Mouse (Mus musculus): ENCODE results near the gene Upk2. TPM values are rescaled to one million over a fixed set of nuclear protein-coding genes. Genes with fewer than 3 reads are reported as not detected.

The Upk2 gene
- polyA plus RNA-seq, 1 experiment, result 1.4 TPM

- Histone ChIP-seq H3K4me3 (ENCODE audit: low read depth, low read length) (peak overlapping the region; percentile 96), H3K27ac (ENCODE audit: insufficient read depth, low read depth, low read length) (peak overlapping the region; percentile 82), H3K36me3 (ENCODE audit: control insufficient read depth, insufficient read depth, low read length) (no peaks in the 10 kb centered on the region), H3K27me3 (ENCODE audit: control insufficient read depth, insufficient read depth, low read length) (no peaks in the 10 kb centered on the region), H3K4me1 (ENCODE audit: control insufficient read depth, insufficient read depth, insufficient read length, low read length) (peaks cover 51% of the 10 kb centered on the region)
- TF ChIP-seq POLR2A (IDR thresholded peaks at IDR 0.05; ENCODE audit: low read depth, low read length) (no peak), CTCF (IDR thresholded peaks at IDR 0.05; ENCODE audit: extremely low read depth, insufficient read length, insufficient replicate concordance, low read depth, low read length) (no peak)
- 7% methylated on average over 7 of the region's 7 CpGs for WGBS
These were observed 29.7 kb upstream of the Upk2 start for GRCm38 (mm10) chr9:44484311-44485104.

DNA sequence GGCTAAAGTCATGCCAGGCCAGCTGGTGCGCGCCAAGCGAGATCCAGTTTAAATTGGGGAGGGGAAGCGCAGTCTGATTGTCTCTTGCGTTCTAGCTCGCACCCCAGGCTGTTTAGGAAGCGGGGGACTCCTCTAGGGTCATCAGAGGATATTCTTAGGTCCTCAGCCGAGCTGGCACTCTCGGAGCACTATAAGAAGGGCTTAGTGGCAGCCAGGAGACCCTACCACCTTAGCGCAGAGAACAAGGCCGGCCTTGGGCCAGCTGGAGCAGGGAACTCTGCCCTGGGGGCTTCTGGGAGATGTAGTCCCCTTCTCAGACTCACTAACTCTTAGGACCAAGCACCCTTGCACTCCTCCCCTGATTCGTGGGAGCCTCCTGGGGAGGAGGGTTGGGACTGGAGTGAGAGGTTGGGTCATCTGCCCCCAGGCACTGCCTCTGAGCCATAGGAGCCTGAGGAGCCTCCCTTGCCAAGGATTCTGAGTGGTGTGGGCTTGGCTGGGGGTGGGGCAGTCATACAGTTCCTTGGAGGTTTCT is 28.8 kb upstream of the Upk2 start:
- H3K4me3 ChIP-seq (ENCODE audit: low read depth, low read length), result peak overlapping the region; percentile 96
- no peaks in the 10 kb centered on the region for H3K36me3 ChIP-seq (ENCODE audit: control insufficient read depth, insufficient read depth, low read length)
- WGBS, result 0% methylated on average over 12 of the region's 12 CpGs
- H3K27ac ChIP-seq (ENCODE audit: insufficient read depth, low read depth, low read length), result peak overlapping the region; percentile 82
- peaks cover 43% of the 10 kb centered on the region for H3K4me1 ChIP-seq (ENCODE audit: control insufficient read depth, insufficient read depth, insufficient read length, low read length)
- no peaks in the 10 kb centered on the region for H3K27me3 ChIP-seq (ENCODE audit: control insufficient read depth, insufficient read depth, low read length)
- TF ChIP-seq POLR2A (IDR thresholded peaks at IDR 0.05; ENCODE audit: low read depth, low read length) (no peak), CTCF (IDR thresholded peaks at IDR 0.05; ENCODE audit: extremely low read depth, insufficient read length, insufficient replicate concordance, low read depth, low read length) (no peak)

GRCm38 (mm10) chr9:44483041-44483509 is 28.3 kb upstream of the Upk2 start:
- Histone ChIP-seq H3K27ac (ENCODE audit: insufficient read depth, low read depth, low read length) (peak overlapping the region; percentile 82), H3K4me3 (ENCODE audit: low read depth, low read length) (peak overlapping the region; percentile 96), H3K36me3 (ENCODE audit: control insufficient read depth, insufficient read depth, low read length) (no peaks in the 10 kb centered on the region), H3K27me3 (ENCODE audit: control insufficient read depth, insufficient read depth, low read length) (no peaks in the 10 kb centered on the region), H3K4me1 (ENCODE audit: control insufficient read depth, insufficient read depth, insufficient read length, low read length) (peaks cover 37% of the 10 kb centered on the region)
- TF ChIP-seq CTCF (IDR thresholded peaks at IDR 0.05; ENCODE audit: extremely low read depth, insufficient read length, insufficient replicate concordance, low read depth, low read length) (no peak), POLR2A (IDR thresholded peaks at IDR 0.05; ENCODE audit: low read depth, low read length) (no peak; the same call in 1 of the 2 replicates)
- under 1% methylated on average over 39 of the region's 39 CpGs for WGBS

- TF ChIP-seq POLR2A (IDR thresholded peaks at IDR 0.05; ENCODE audit: low read depth, low read length) (peak; percentile 82; the same call in 1 of the 2 replicates), CTCF (IDR thresholded peaks at IDR 0.05; ENCODE audit: extremely low read depth, insufficient read length, insufficient replicate concordance, low read depth, low read length) (peak; percentile 52; the same call in 1 of the 2 replicates)
These were observed 27.8 kb upstream of the Upk2 start, which contains the start of gene Bcl9l for GRCm38 (mm10) chr9:44482552-44482951. TSS of gene Bcl9l (plus strand) at chr9:44482825.

GRCm38 (mm10) chr9:44482112-44482511 is 27.3 kb upstream of the Upk2 start:
- Histone ChIP-seq H3K27me3 (ENCODE audit: control insufficient read depth, insufficient read depth, low read length) (no peaks in the 10 kb centered on the region), H3K36me3 (ENCODE audit: control insufficient read depth, insufficient read depth, low read length) (no peaks in the 10 kb centered on the region), H3K4me1 (ENCODE audit: control insufficient read depth, insufficient read depth, insufficient read length, low read length) (peaks cover 32% of the 10 kb centered on the region), H3K4me3 (ENCODE audit: low read depth, low read length) (peak overlapping the region; percentile 96), H3K27ac (ENCODE audit: insufficient read depth, low read depth, low read length) (peak overlapping the region; percentile 32; the same call in 1 of the 2 replicates)
- 19% methylated on average over 3 of the region's 3 CpGs for WGBS
- TF ChIP-seq POLR2A (IDR thresholded peaks at IDR 0.05; ENCODE audit: low read depth, low read length) (no peak), CTCF (IDR thresholded peaks at IDR 0.05; ENCODE audit: extremely low read depth, insufficient read length, insufficient replicate concordance, low read depth, low read length) (no peak)

More at GRCm38 (mm10) chr9:44482552-44482951, 27.8 kb upstream of the Upk2 start, which contains the start of gene Bcl9l:
- peak within 1 kb of the TSS; percentile 96 for H3K4me3 ChIP-seq (ENCODE audit: low read depth, low read length)
- peaks cover 32% of the 10 kb centered on the region for H3K4me1 ChIP-seq (ENCODE audit: control insufficient read depth, insufficient read depth, insufficient read length, low read length)
- no peaks in the 10 kb centered on the region for H3K36me3 ChIP-seq (ENCODE audit: control insufficient read depth, insufficient read depth, low read length)
- 3% methylated on average over 27 of the region's 31 CpGs for WGBS
- no peaks in the 10 kb centered on the region for H3K27me3 ChIP-seq (ENCODE audit: control insufficient read depth, insufficient read depth, low read length)
- peak within 1 kb of the TSS; percentile 82 for H3K27ac ChIP-seq (ENCODE audit: insufficient read depth, low read depth, low read length)

DNA sequence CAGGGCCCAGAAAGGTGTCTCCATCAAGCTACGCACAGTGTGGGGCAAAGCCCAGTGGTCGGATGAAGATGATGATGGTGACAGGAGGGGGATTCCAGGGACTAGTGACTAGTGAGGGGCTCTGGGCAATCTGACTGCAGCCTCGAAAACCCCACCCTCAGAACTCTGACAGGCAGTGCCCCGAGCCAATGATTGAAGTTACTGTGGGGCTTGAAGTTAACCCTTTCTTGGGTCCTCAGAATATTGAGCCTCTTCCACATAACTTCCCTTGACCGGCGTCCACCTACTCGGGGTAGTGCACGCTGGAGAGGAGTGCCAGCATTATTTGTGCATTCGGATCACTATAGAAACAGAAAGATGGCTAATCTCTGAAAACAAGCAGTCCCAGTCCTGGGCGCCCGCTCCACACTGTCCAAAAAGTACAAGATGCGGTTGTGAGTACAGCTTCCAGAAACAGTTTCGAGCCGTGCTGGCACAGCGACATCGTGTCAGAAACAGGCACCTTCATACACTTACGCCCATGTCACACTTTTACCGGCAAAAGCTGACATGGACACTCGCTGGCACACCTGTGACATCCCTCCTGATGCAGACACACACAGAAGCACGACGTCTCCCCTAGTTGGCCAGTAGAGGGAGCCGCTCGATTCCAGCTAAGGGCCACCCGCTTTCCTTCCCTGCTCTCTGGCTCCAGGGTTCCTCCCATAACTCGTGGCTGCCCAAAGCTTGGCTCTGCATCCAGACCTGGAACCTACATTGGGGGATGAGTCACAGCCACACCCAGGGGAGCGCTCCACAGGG is 25.1 kb upstream of the Upk2 start:
- TF ChIP-seq CTCF (IDR thresholded peaks at IDR 0.05; ENCODE audit: extremely low read depth, insufficient read length, insufficient replicate concordance, low read depth, low read length) (peak; percentile 89), POLR2A (IDR thresholded peaks at IDR 0.05; ENCODE audit: low read depth, low read length) (peak; percentile 21; the same call in 1 of the 2 replicates)
- Histone ChIP-seq H3K4me3 (ENCODE audit: low read depth, low read length) (peak overlapping the region; percentile 65), H3K27me3 (ENCODE audit: control insufficient read depth, insufficient read depth, low read length) (no peaks in the 10 kb centered on the region), H3K36me3 (ENCODE audit: control insufficient read depth, insufficient read depth, low read length) (no peaks in the 10 kb centered on the region), H3K4me1 (ENCODE audit: control insufficient read depth, insufficient read depth, insufficient read length, low read length) (peaks cover 13% of the 10 kb centered on the region), H3K27ac (ENCODE audit: insufficient read depth, low read depth, low read length) (peak overlapping the region; percentile 93)
- under 1% methylated on average over 26 of the region's 26 CpGs for WGBS
